Mouse (Mus musculus) right cerebral cortex, postnatal 36 days (tissue): ENCODE measurements around the gene Esrrg.

Experiments
- DNase-seq, 2 experiments: peaks; one replicate each; pipeline ENCODE4 v3.0.0; 2022; ENCODE audit warnings: low spot score in 2 of 2, mixed read lengths in 1 of 2

Esrrg gene

DNA sequence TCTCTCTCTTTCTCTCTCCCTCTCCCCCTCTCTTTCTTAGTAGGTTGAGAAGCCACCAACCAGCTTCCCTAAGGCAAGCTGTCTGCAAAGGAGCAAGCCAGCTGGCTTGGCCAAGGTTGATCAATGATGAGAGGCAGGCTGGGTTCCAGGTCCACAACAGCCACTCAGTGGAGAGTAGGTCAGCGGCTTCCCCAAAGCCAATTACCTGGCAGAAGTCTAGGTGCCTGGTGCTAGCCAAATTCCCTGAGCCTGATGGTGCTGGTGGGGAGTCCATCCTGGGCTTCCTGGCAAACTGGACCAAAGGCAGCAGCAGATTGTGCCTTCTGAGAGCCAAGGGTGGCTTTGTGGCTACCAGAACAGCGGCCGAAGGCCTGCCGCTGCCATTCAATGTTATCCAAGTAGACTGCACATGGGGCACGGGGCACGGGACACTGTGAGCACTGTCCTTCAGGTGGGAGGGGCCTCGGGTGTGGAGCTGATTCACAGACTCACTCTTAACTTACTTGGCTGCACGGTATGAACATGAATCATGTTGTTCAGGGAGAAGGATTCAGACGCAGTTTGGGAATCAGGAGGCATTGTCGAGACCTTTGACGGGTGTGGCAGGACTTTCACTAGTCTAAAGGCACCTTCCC, 469.1 kb downstream of the Esrrg start:
- DNase-seq, result no peak

GRCm38 (mm10) chr1:188080261-188080875, 471.8 kb downstream of the Esrrg start:
- no peak for DNase-seq

GRCm38 (mm10) chr1:188082665-188083640, 474.4 kb downstream of the Esrrg start:
- DNase-seq, result no peak

DNA sequence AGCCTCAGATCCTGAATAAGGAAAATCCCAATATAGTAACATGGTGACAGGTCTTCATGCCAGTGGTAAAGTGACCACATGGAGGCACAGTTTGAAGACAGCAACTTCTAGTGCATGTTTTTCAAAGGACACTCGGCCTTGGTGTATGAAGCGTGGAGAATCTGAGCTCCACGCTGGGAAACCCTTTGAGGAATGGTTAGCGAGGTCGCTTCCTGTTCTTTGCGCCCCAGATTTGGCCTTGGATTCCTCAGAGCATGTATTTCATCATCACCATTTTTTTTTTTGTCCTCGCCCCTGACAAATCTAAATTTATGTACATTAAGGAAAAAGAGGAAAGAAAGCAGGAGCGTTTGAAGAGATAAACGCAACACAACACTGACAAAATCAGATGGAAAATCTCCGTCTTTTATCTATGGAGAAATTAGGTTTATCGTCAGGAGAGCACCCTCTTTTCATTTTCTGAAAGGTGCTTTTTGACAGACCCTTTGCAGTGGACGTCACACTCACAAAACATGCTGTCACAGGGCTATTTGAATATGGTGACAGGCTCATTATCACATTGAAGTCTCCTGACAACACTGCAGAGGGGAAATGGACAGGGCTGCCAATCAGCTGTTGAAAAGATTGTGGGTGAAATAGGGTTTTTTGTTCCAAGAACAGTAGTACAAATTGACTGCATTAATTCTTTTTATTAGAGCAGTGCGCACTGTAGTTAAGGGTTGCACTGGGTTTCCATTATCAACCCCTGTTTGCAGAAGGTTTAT, 476.7 kb downstream of the Esrrg start:
- DNase-seq, result no peak

DNA sequence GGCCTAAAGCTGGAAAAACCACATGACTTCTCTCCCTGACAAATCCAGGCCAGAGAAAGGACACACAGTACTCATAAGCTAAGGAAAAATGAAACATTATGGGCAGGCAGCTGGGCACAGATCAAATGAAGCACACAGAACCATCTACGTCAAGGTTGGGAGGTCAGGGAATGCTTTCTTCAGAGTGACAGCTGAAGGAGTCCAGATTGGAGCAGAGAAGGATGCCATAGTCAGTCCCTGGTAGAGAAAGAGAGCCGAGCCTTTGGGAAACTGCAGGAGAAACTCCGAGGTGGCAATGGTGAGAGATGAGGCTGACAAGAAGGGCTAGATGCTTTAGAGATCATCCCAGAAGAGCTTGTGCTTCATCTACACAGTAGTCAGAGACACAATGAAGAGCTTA, 485.1 kb downstream of the Esrrg start:
- no peak for DNase-seq

DNA sequence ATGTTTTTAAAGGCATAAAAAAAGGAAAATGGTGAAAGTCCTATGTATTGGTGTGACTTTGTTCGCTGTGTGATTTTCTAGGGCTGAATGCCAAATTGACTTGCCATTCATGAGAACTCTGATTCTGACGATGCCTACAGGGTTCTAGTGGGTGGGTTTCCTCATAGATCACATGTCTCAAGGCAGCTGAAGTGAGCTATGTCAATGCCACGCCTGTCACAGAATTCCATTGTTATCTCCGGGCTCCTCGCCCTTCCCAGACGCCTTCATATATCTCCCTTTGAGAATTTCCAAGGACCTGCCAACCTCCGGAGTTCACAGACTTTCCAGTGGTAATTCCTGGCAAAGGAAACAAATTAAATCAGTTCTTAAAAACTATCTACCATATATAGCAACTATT, 493.2 kb downstream of the Esrrg start:
- no peak for DNase-seq

DNA sequence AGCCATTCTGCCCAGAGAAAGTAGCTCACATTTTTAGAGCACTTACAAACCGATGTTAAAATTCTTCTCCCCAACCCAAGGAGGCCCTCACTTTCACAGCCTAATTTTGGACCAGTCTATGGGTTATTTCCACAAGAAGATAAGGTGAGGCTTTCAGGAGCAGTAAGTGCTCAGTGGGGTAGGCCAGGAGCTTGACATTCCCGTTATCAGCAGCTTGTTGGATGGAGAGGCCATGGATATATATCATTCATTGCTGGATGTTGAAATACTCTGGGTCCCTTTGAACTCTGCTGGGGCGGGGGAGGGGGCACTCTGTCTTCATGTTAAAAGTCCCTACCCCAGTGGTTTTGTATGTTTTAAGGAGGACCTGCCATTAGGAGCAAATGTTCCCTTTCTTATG, 494.6 kb downstream of the Esrrg start:
- DNase-seq, result no peak

DNA sequence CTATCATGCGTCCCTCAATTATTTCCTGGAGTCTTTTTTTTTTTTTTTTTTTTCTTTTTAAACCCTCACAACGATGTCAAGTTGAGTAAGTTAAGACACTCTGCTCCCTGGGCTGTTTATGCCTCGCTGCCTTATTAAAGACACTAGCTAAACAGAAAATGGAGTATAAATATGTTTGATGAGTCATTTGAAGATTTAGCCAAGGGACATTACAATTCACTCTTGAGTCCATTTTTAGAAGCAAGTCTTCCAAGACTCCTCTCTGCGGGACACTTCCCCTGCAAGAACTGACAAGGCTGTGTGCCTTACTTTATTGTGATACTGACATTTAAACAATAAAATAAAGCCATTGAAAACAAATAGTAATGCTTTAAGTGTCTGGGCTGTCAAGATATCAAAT, 496.9 kb downstream of the Esrrg start:
- no peak for DNase-seq

DNA sequence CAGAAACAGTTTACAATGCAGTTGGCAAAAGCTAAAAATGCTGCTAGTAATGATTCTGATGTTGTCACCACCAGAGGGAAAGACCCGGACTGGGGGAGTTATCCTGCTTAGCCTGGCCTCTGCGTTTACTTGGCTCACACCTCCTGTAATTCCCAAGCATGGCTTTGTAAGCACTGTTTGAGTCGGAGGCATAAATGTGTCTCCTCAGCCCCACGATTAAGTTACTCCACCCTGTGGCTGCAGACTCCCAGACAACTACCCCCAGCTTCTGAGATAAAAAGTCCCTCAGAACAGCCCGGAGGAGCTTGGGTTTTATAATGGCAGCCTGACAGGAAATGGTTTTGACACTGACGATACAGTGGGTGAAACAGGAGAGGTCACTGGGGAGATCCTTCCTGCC, 499.4 kb downstream of the Esrrg start:
- DNase-seq, result no peak

- no peak for DNase-seq
These were observed 503.0 kb downstream of the Esrrg start for GRCm38 (mm10) chr1:188111552-188111951.

- no peak for DNase-seq
These were observed 504.6 kb downstream of the Esrrg start for GRCm38 (mm10) chr1:188113240-188113639.

- DNase-seq, result peak; percentile 42 to 45
These were observed 509.5 kb downstream of the Esrrg start for GRCm38 (mm10) chr1:188118125-188118524.

- DNase-seq, result no peak
These were observed 511.2 kb downstream of the Esrrg start for GRCm38 (mm10) chr1:188119806-188120205.

DNA sequence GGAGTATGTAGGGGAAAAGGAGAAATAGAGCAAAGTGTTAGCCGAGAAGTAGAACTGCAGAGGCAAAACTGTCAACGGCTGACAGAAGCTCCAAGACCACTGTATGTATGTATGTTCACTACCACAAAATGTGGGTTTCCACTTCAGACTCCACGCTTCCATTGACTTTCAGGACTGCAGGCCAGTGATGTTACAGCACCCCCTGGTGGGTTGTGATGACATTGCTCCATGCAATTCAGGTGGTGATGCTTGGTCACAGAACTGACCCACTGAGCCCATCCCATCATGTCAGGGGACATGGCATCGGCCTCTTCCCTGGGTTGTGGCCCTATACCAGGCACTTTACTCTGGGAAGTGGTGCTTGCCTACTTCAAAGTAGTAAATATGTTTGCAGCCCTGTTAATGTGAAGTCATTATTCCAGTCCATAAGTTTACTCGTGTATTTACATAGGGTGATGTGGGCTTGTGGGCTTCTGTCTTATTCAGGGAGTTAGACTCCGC, 517.0 kb downstream of the Esrrg start:
- DNase-seq, result no peak

GRCm38 (mm10) chr1:188136126-188136525, 527.5 kb downstream of the Esrrg start:
- no peak for DNase-seq

- no peak for DNase-seq
These were observed 530.9 kb downstream of the Esrrg start for GRCm38 (mm10) chr1:188139473-188139872.

- DNase-seq, result no peak
These were observed 531.6 kb downstream of the Esrrg start for GRCm38 (mm10) chr1:188140221-188140620.

- DNase-seq, result no peak
These were observed 539.0 kb downstream of the Esrrg start for GRCm38 (mm10) chr1:188147381-188148156.

GRCm38 (mm10) chr1:188151066-188151465, 542.5 kb downstream of the Esrrg start:
- DNase-seq, result no peak

DNA sequence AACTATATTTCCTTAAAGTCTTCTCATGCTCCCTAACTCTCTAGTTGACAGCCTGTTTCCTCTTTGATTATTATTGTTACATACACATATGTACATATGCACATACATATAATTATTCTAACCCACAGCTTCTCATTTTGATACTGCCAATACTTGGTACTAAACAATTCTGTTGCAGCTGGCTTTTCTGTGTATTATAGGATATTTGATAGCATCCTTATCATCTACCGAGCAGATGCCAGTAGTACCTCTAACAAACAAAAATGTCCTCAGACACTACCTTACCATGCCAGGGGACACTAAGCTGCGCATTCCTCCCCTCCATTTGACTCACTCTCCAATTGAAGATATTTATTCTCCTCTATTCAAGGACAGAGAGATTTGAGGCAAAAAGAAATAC, 543.4 kb downstream of the Esrrg start:
- DNase-seq, result no peak

GRCm38 (mm10) chr1:188153665-188154064, 545.1 kb downstream of the Esrrg start:
- DNase-seq, result no peak
